Mouse (Mus musculus) lung, embryonic 14.5 days (tissue): ENCODE measurements around the gene Fbxl8. TPM values are rescaled to one million over a fixed set of nuclear protein-coding genes. Genes with fewer than 3 reads are reported as not detected.
A peak's percentile ranks its signal among the peaks of the same experiment; 100 is the strongest.

Experiments
- ATAC-seq: fragments of 200-750 bp; cut with Nextera tagmentation; 2 replicates; pipeline ENCODE4 v1.8.0; 2017; ENCODE audit warnings: mild to moderate bottlenecking, moderate TSS enrichment, moderate library complexity; ENCODE audit not compliant: insufficient read depth
- DNase-seq: peaks from one replicate; pipeline ENCODE4 v3.0.0-alpha.2; 2015
- H3K27ac ChIP-seq: fragments of 300-500 bp; sonication (generic); 2 replicates; pipeline ENCODE4 v1.5.1; 2014; ENCODE audit warnings: low read depth, mild to moderate bottlenecking, moderate library complexity
- H3K27me3 ChIP-seq: fragments of 300-500 bp; sonication (generic); 2 replicates; pipeline ENCODE4 v1.6.1; 2014; ENCODE audit warnings: low read length, control low read depth; ENCODE audit not compliant: insufficient read depth
- H3K36me3 ChIP-seq: fragments of 300-500 bp; sonication (generic); 2 replicates; pipeline ENCODE4 v1.6.1; 2014; ENCODE audit warnings: control low read depth; ENCODE audit not compliant: insufficient read depth
- H3K4me1 ChIP-seq: fragments of 300-500 bp; sonication (generic); 2 replicates; pipeline ENCODE4 v1.6.1; 2014; ENCODE audit warnings: antibody characterized with exemption, control low read depth; ENCODE audit not compliant: insufficient read depth
- H3K4me2 ChIP-seq: fragments of 300-500 bp; sonication (generic); 2 replicates; pipeline ENCODE4 v1.6.1; 2014; ENCODE audit warnings: mild to moderate bottlenecking
- H3K4me3 ChIP-seq: fragments of 300-500 bp; sonication (generic); 2 replicates; pipeline ENCODE4 v1.5.1; 2014; ENCODE audit warnings: low read depth, low read length
- H3K9ac ChIP-seq: fragments of 300-500 bp; sonication (generic); 2 replicates; pipeline ENCODE4 v1.6.1; 2014
- H3K9me3 ChIP-seq: fragments of 300-500 bp; sonication (generic); 2 replicates; pipeline ENCODE4 v1.6.1; 2016; ENCODE audit warnings: low read depth, low read length, control low read depth
- CTCF ChIP-seq: IDR thresholded peaks from 2 replicates; pipeline ENCODE4 v1.5.1; 2016; ENCODE audit warnings: antibody characterized with exemption, low read depth
- WGBS: fragments of 180-500 bp; shearing (Covaris S2); extraction: QIAGEN DNeasy Blood & Tissue Kit; methylation state at CpG from one replicate; pipeline ENCODE4 v1.1.7; 2014; 5-methylcytosine and 5-hydroxymethylcytosine counted together
- polyA plus RNA-seq: library from polyadenylated mRNA; unstranded; fragments of >200 nt; fragmentation: Nextera tagmentation; extraction: Ambion mirVana; gene quantifications from 2 replicates; pipeline ENCODE4 v1.2.1, GENCODE M21; 2014

Fbxl8 gene
- polyA plus RNA-seq, 1 experiment from 2014 or later = 3.8 TPM

- DNase-seq = no peak
- Histone ChIP-seq H3K4me2 (peak overlapping the region; percentile 63), H3K27ac (peak overlapping the region; percentile 81; the same call in 1 of the 2 replicates), H3K4me3 (peak overlapping the region; percentile 37), H3K27me3 (no peaks in the 10 kb centered on the region), H3K9ac (peak overlapping the region; percentile 48), H3K36me3 (peaks cover 73% of the 10 kb centered on the region), H3K4me1 (peaks cover 21% of the 10 kb centered on the region), H3K9me3 (no peaks in the 10 kb centered on the region)
- 30% methylated on average over 5 of the region's 5 CpGs for WGBS
- 0 out of 2 replicates have a peak, but pooled peaks have one; percentile 9 for TF ChIP-seq CTCF
- peak; percentile 33 for ATAC-seq
These were observed 41.8 kb downstream of the Fbxl8 start for GRCm38 (mm10) chr8:105306146-105306691.

GRCm38 (mm10) chr8:105307670-105308069 lies 43.2 kb downstream of the Fbxl8 start:
- no peak for ATAC-seq
- H3K4me2 ChIP-seq = no peak overlapping the region
- no peaks in the 10 kb centered on the region for H3K9me3 ChIP-seq
- peaks cover 73% of the 10 kb centered on the region for H3K36me3 ChIP-seq
- WGBS = 91% methylated on average over 13 of the region's 13 CpGs
- DNase-seq = no peak
- H3K9ac ChIP-seq = no peak overlapping the region
- no peaks in the 10 kb centered on the region for H3K27me3 ChIP-seq
- H3K4me1 ChIP-seq = peaks cover 21% of the 10 kb centered on the region
- no peak for TF ChIP-seq CTCF
- no peak overlapping the region for H3K4me3 ChIP-seq
- no peak overlapping the region for H3K27ac ChIP-seq

GRCm38 (mm10) chr8:105308428-105308827 lies 44.0 kb downstream of the Fbxl8 start:
- no peak overlapping the region for H3K4me2 ChIP-seq
- 92% methylated on average over 10 of the region's 10 CpGs for WGBS
- peaks cover 73% of the 10 kb centered on the region for H3K36me3 ChIP-seq
- ATAC-seq = no peak
- H3K9ac ChIP-seq = no peak overlapping the region
- H3K27ac ChIP-seq = no peak overlapping the region
- no peak for TF ChIP-seq CTCF
- no peaks in the 10 kb centered on the region for H3K27me3 ChIP-seq
- no peaks in the 10 kb centered on the region for H3K9me3 ChIP-seq
- peaks cover 21% of the 10 kb centered on the region for H3K4me1 ChIP-seq
- DNase-seq = no peak
- no peak overlapping the region for H3K4me3 ChIP-seq

GRCm38 (mm10) chr8:105309142-105309847 lies 44.8 kb downstream of the Fbxl8 start:
- H3K4me1 ChIP-seq = peaks cover 20% of the 10 kb centered on the region
- no peak overlapping the region for H3K4me2 ChIP-seq
- no peaks in the 10 kb centered on the region for H3K9me3 ChIP-seq
- H3K9ac ChIP-seq = no peak overlapping the region
- no peaks in the 10 kb centered on the region for H3K27me3 ChIP-seq
- H3K27ac ChIP-seq = no peak overlapping the region
- ATAC-seq (no peak), DNase-seq (no peak)
- peaks cover 73% of the 10 kb centered on the region for H3K36me3 ChIP-seq
- WGBS = 81% methylated on average over 15 of the region's 15 CpGs
- H3K4me3 ChIP-seq = no peak overlapping the region
- TF ChIP-seq CTCF = no peak

GRCm38 (mm10) chr8:105310118-105310517 lies 45.7 kb downstream of the Fbxl8 start:
- Histone ChIP-seq H3K27ac (no peak overlapping the region), H3K27me3 (no peaks in the 10 kb centered on the region), H3K9me3 (no peaks in the 10 kb centered on the region), H3K9ac (no peak overlapping the region), H3K4me3 (no peak overlapping the region), H3K36me3 (peaks cover 73% of the 10 kb centered on the region), H3K4me1 (peaks cover 12% of the 10 kb centered on the region), H3K4me2 (no peak overlapping the region)
- ATAC-seq (no peak), DNase-seq (no peak)
- no peak for TF ChIP-seq CTCF
- 78% methylated on average over 8 of the region's 8 CpGs for WGBS

GRCm38 (mm10) chr8:105311718-105312117 lies 47.3 kb downstream of the Fbxl8 start:
- Histone ChIP-seq H3K4me3 (no peak overlapping the region), H3K27ac (no peak overlapping the region), H3K4me1 (no peaks in the 10 kb centered on the region), H3K27me3 (no peaks in the 10 kb centered on the region), H3K4me2 (no peak overlapping the region), H3K9me3 (no peaks in the 10 kb centered on the region), H3K9ac (no peak overlapping the region), H3K36me3 (peaks cover 80% of the 10 kb centered on the region)
- 80% methylated on average over 1 of the region's 1 CpGs for WGBS
- DNase-seq (no peak), ATAC-seq (no peak)
- TF ChIP-seq CTCF = no peak

- WGBS = 81% methylated on average over 8 of the region's 8 CpGs
These were observed 48.5 kb downstream of the Fbxl8 start for GRCm38 (mm10) chr8:105312891-105313481.

More at GRCm38 (mm10) chr8:105312891-105313481, 48.5 kb downstream of the Fbxl8 start:
- no peak overlapping the region for H3K4me3 ChIP-seq
- H3K4me1 ChIP-seq = no peaks in the 10 kb centered on the region
- no peaks in the 10 kb centered on the region for H3K9me3 ChIP-seq
- no peak for TF ChIP-seq CTCF
- no peak overlapping the region for H3K27ac ChIP-seq
- H3K4me2 ChIP-seq = no peak overlapping the region
- H3K36me3 ChIP-seq = peaks cover 71% of the 10 kb centered on the region
- no peaks in the 10 kb centered on the region for H3K27me3 ChIP-seq
- ATAC-seq (no peak), DNase-seq (no peak)
- no peak overlapping the region for H3K9ac ChIP-seq
